Mouse (Mus musculus) small intestine, adult 2 months (tissue): ENCODE data around the gene Pin1. TPM values are rescaled to one million over a fixed set of nuclear protein-coding genes. Genes with fewer than 3 reads are reported as not detected.

Experiments used
- H3K27ac ChIP-seq: fragments of 200-500 bp; 2 replicates; pipeline ENCODE4 v1.5.1; 2012; ENCODE audit warnings: low read depth, low read length, control low read depth, inconsistent platforms; ENCODE audit not compliant: insufficient read depth
- H3K27me3 ChIP-seq: fragments of 200-500 bp; 2 replicates; pipeline ENCODE4 v1.6.1; 2012; ENCODE audit warnings: mild to moderate bottlenecking, moderate library complexity, low read length, inconsistent platforms; ENCODE audit not compliant: control insufficient read depth, insufficient read depth
- H3K36me3 ChIP-seq: fragments of 200-500 bp; 2 replicates; pipeline ENCODE4 v1.6.1; 2012; ENCODE audit warnings: mild to moderate bottlenecking, low read length, control low read depth, inconsistent platforms; ENCODE audit not compliant: control insufficient read depth, insufficient read depth
- H3K4me1 ChIP-seq: fragments of 200-500 bp; 2 replicates; pipeline ENCODE4 v1.6.1; 2012; ENCODE audit warnings: low read length, inconsistent platforms, mixed read lengths; ENCODE audit not compliant: control insufficient read depth, insufficient read depth, insufficient read length
- H3K4me3 ChIP-seq: fragments of 200-500 bp; 2 replicates; pipeline ENCODE4 v1.5.1; 2012; ENCODE audit warnings: low read depth, mild to moderate bottlenecking, control low read depth, inconsistent platforms, low read length, moderate library complexity
- CTCF ChIP-seq: fragments of 200-500 bp; IDR thresholded peaks from 2 replicates; pipeline ENCODE4 v1.5.1; 2012; ENCODE audit warnings: low read depth, mild to moderate bottlenecking, control low read depth, inconsistent platforms, low read length, moderate library complexity, mixed read lengths; ENCODE audit not compliant: insufficient replicate concordance, insufficient read length; ENCODE audit errors: extremely low read depth
- POLR2A ChIP-seq: fragments of 200-500 bp; IDR thresholded peaks from 2 replicates; pipeline ENCODE4 v1.6.1; 2012; ENCODE audit warnings: low read depth, mild to moderate bottlenecking, control low read depth, inconsistent platforms, low read length, moderate library complexity
- WGBS: fragments of 180-500 bp; shearing (Covaris S2); methylation state at CpG from one replicate; pipeline ENCODE4 v1.1.7; 2018; 5-methylcytosine and 5-hydroxymethylcytosine counted together
- polyA plus RNA-seq: library from polyadenylated mRNA; depleted of rRNA; stranded (reverse); fragments of >200 nt; gene quantifications from 2 replicates; pipeline ENCODE4 v1.2.3, GENCODE M21; 2012

Gene Pin1
- polyA plus RNA-seq, 1 experiment, result 13.0 TPM

GRCm38 (mm10) chr9:20666510-20667034 lies 14.7 kb downstream of the Pin1 start:
- Histone ChIP-seq H3K27ac (no peak overlapping the region), H3K4me3 (no peak overlapping the region), H3K27me3 (no peaks in the 10 kb centered on the region), H3K36me3 (peaks cover 23% of the 10 kb centered on the region), H3K4me1 (no peaks in the 10 kb centered on the region; the same call in 1 of the 2 replicates)
- TF ChIP-seq CTCF (no peak), POLR2A (no peak)
- 14% methylated on average over 7 of the region's 7 CpGs for WGBS

GRCm38 (mm10) chr9:20668065-20668464 lies 16.2 kb downstream of the Pin1 start:
- TF ChIP-seq CTCF (no peak), POLR2A (no peak)
- peaks cover 13% of the 10 kb centered on the region for H3K36me3 ChIP-seq
- H3K27me3 ChIP-seq, result no peaks in the 10 kb centered on the region
- WGBS, result 87% methylated on average over 22 of the region's 22 CpGs
- H3K4me3 ChIP-seq, result no peak overlapping the region
- no peak overlapping the region for H3K27ac ChIP-seq
- peaks cover 2% of the 10 kb centered on the region for H3K4me1 ChIP-seq

GRCm38 (mm10) chr9:20672047-20672446 lies 20.2 kb downstream of the Pin1 start:
- no peaks in the 10 kb centered on the region for H3K27me3 ChIP-seq
- TF ChIP-seq CTCF (no peak), POLR2A (no peak)
- H3K27ac ChIP-seq, result no peak overlapping the region
- H3K4me3 ChIP-seq, result no peak overlapping the region
- no peaks in the 10 kb centered on the region for H3K36me3 ChIP-seq
- H3K4me1 ChIP-seq, result peaks cover 2% of the 10 kb centered on the region
- WGBS, result 35% methylated on average over 16 of the region's 16 CpGs

GRCm38 (mm10) chr9:20677892-20678291 lies 26.0 kb downstream of the Pin1 start:
- no peak overlapping the region for H3K4me3 ChIP-seq
- H3K4me1 ChIP-seq, result no peaks in the 10 kb centered on the region
- TF ChIP-seq CTCF (no peak), POLR2A (no peak)
- 89% methylated on average over 12 of the region's 12 CpGs for WGBS
- no peak overlapping the region for H3K27ac ChIP-seq
- H3K36me3 ChIP-seq, result no peaks in the 10 kb centered on the region
- no peaks in the 10 kb centered on the region for H3K27me3 ChIP-seq

GRCm38 (mm10) chr9:20680378-20680958 lies 28.6 kb downstream of the Pin1 start:
- 81% methylated on average over 9 of the region's 9 CpGs for WGBS
- Histone ChIP-seq H3K36me3 (no peaks in the 10 kb centered on the region), H3K4me1 (no peaks in the 10 kb centered on the region), H3K4me3 (no peak overlapping the region), H3K27me3 (no peaks in the 10 kb centered on the region), H3K27ac (no peak overlapping the region)
- TF ChIP-seq POLR2A (no peak), CTCF (no peak)

GRCm38 (mm10) chr9:20681546-20682388 lies 29.9 kb downstream of the Pin1 start:
- H3K36me3 ChIP-seq, result no peaks in the 10 kb centered on the region
- H3K27ac ChIP-seq, result no peak overlapping the region
- TF ChIP-seq POLR2A (no peak), CTCF (no peak)
- H3K4me3 ChIP-seq, result no peak overlapping the region
- H3K4me1 ChIP-seq, result no peaks in the 10 kb centered on the region
- no peaks in the 10 kb centered on the region for H3K27me3 ChIP-seq
- WGBS, result 49% methylated on average over 7 of the region's 7 CpGs

- 67% methylated on average over 2 of the region's 2 CpGs for WGBS
- no peaks in the 10 kb centered on the region for H3K4me1 ChIP-seq
- TF ChIP-seq POLR2A (no peak), CTCF (no peak)
- H3K4me3 ChIP-seq, result no peak overlapping the region
- H3K36me3 ChIP-seq, result no peaks in the 10 kb centered on the region
- H3K27ac ChIP-seq, result no peak overlapping the region
- no peaks in the 10 kb centered on the region for H3K27me3 ChIP-seq
Observed at GRCm38 (mm10) chr9:20682389-20682722, 30.5 kb downstream of the Pin1 start.
